Mouse (Mus musculus) adrenal gland, adult (tissue): ENCODE measurements around the gene Afmid.
"Not testable (repeated sequence)": the region's sequence is repeated elsewhere in the genome, so short reads cannot be mapped to it uniquely, and the experiment has no call there.

Source experiments
- DNase-seq, 2 experiments: peaks; one replicate each; pipeline ENCODE4 v3.0.0; 2022 to 2023; ENCODE audit warnings: low spot score in 1 of 2; ENCODE audit not compliant: inconsistent age in 2 of 2

Afmid gene

DNA sequence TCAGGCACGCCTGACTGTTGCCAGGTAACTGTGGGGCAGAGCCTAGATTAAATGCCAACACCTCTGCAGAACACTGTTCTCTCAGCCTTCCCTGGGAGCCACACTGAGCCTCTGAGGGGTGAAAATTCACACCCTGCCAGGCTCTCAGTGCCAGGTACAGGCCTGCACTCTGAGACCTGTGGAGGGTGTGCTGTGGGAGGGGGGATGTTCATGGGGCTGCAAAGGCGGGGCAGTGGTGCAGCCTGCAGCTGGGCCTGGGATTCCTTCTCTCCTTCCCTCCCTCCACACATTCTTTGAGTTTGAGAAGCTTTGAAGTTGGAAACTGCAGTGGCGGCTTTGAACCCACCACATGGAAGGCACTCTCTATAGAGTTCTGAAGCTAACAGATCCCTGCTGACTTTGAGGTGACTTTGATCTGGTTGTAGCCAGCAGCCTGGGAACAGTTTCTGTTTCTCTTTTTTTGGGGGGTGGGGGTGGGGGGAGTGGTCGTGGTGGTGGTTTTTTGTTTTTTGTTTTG, 31.6 kb upstream of the Afmid start:
- no peak for DNase-seq

DNA sequence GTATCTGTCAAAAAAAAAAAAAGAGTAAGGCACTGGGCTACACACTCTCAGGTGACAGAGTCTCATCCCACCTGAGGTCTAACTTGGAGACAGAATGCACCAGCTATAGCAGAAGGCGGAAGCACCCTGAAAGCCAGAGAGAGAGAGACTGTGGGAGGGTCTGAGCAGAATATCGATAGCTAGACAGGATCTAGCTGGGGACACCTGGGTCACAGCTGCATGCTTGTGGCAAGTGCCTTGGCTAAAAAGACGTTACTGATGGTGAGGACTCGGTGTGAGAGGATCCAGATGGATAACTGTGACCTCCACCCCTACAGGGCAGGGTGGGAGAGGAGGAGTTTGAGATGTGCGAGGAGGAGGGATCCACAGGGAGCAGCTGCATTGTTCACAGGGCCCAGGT, 28.8 kb upstream of the Afmid start:
- no peak for DNase-seq

DNA sequence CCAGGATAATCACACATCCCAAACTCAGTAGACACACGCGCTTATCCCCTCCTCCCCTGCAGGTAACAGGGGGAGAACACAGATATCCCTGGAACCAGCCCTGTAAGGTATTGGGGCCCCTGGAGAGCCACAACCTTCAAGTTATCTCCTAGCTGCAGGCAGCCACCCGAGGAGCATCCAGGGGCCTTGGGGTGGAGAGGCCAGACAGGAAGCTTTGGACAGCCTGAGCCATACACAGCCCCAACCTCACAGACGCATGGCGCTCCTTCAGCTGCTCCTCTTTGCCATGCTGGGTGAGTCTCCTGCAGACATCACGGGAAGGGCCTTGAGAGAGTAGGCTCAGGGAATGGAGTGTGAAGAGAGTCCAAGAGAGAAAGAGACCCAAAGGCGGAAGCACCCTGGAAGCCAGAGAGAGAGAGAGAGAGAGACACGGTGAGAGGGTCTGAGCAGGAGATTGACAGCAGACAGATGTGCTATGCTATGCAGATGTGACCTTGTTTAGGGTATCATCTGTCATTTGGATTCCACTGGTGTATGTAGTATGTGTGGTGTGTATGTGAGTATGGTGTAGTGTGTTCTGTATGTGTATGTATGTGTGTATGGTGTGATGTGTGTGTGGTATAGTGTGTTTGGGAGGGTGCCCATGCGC, 28.1 kb upstream of the Afmid start, which contains the start of gene 6030468B19Rik:
Gene 6030468B19Rik, plus strand, starts transcription at position 150 of the 649 bp plus-strand sequence.
- DNase-seq = no peak

DNA sequence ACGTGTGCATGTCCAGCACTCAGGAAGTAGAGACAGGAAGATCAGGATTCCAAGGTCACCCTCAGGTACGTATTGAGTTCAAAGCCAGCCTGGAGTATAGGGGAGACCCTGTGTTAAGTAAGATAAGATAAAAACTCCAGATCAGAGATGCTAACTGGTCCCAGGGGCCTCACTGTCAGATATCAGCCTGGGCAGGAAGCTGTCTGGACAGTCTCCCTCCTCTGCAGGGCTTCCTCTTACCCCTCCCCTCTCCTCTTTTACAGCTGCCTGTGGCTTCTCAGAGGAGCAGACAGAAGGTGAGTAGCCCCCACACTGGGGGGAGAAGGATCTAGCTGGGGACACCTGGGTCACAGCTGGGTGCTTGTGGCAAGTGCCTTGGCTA, 27.6 kb upstream of the Afmid start:
- no peak for DNase-seq

DNA sequence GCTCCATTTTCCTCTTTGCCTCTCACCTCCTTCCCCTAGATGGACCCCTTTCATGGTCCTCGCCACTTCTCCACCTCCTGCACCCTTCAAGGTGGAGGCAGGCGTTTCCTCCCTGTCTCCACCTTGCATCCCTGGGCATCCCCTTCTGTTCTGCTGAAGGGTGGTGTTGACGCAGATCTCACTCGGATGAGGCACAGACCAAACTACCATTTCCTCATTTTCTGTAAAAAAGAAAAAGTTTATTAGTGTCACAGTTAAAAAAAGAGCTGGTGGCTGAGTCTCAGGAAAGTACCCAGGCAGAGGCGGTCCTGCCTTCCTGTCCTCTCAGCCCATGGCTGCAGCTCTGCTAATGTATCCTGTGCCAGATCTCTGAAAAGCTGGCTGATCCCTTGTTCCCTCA, 26.6 kb upstream of the Afmid start:
- peak in 1 of 2 experiments; percentile 35 for DNase-seq

DNA sequence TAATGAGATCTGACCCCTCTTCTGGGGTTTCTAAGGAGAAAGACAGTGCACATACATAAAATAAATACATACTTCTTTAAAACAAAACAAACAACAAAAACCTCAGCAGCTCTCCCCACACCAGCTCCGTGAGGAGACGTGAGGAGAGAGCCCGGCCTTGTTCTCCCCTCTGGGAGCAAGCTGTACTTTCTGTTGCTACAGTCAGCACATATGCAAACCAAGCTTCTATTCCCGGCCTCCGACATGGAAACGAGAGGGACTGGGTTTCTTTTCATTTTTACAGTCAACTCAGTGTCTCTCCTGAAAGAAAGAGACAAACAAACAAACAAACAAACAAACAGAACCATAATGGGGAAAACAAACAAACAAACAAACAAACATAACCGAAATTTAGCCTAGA, 25.7 kb upstream of the Afmid start:
- no peak for DNase-seq

DNA sequence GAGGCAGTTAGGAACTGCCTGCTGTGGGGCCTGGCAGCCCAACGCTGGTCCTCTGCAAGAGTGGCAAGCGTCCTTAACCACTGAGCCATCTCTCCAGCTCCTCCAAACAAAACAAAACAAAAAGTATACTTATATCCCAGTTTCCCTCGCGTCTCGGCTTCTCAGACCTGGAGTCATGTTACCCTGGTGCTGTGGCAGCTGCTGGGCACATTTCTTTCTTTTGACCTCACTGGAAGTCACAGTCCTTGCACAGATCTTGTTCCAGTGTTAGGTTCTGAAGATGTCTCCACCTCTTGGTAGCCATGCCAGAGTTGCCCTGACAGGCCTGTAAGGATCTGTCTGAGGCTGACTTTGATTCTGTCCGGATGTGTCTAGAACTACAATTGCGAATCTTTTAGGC, 24.1 kb upstream of the Afmid start:
- no peak for DNase-seq

DNA sequence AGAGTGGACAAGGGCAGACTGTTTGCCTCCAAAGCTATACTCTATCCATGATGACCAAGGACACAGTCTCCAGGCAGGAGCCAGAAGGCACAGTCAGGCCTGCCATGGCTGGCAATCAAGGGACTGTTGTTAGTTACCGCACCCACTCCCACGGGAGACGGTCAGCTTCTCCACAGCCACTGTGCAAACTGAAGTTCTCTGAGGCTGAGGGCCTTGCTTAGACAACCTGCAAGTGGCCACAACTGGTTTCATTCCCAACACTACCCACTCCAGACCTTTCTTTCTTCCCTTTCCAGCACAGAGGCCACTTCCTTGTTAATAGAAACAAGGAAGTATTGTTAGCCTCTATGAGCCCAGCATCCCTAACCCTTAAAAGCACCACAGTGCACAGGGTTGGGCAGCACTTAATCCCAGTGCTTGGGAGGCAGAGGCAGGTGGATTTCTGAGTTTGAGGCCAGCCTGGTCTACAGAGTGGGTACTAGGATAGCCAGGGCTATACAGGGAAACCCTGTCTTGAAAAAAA, 22.5 kb upstream of the Afmid start:
- no peak for DNase-seq

DNA sequence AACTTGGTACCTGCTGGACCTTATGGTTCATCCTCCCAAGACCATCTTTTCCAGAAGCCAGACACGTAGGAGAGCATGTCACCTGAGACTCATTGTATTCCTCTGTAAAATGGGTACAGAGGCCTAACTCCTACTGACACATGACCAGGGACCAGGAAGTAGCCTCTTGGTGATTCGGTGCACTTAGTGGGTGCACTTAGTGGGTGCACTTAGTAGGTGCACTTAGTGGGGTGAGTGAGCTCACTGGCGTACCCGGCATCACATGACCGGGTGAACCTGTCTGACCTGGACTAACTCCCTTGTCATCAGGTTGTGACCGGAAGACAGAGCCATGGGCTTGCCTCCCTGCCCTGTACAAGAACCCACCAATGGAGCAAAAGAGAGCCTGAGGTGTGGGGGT, 18.9 kb upstream of the Afmid start:
- DNase-seq = no peak

DNA sequence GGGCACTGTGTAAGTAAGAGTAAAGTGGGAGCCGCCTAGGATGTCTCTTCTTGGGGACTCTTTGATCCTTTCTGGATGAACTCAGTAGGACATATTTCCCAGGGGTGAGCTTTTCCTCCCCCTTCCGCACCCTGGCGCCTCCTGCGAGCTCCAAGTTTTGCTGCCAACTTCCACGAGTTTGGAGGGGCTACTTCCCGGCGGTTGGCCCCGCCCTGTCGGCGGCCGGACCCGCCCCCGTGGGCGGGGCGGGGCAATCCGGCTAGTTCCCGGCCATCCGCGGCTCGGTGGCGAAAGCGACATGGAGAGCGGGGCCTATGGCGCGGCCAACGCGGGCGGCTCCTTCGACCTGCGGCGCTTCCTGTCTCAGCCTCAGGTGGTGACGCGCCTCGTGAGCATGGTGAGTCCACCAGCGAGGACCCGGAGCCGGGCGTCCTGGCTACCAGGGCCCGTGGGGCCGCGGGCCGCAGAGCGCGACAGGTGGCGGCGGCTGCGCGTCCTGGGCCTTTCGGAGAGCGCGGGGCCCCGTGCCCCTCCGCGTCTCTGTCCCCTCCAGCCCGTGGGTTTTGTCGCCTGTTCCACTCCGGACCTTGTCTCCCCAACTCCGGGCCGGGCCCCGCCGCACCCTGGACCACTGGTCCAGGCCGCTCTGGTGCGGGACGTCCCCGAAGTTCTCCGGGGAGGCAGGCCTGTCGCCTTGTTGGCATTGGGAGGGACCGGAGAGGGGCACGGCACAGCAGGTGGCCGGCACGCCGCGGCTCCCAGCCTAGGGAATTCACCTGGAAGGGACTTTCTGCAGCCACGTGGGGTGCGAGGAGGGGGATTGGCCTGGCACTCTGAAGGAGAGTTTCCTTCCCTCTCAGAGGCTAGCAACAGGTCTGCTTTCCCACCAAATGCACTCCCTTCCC, 16.1 kb upstream of the Afmid start, which contains the start of the genes Gm20708 and Syngr2:
Gene Gm20708, plus strand, starts transcription at position 262 of the 905 bp plus-strand sequence.
Gene Syngr2, plus strand, starts transcription at position 262 of the 905 bp plus-strand sequence.
- DNase-seq = peak; percentile 81 to 91

DNA sequence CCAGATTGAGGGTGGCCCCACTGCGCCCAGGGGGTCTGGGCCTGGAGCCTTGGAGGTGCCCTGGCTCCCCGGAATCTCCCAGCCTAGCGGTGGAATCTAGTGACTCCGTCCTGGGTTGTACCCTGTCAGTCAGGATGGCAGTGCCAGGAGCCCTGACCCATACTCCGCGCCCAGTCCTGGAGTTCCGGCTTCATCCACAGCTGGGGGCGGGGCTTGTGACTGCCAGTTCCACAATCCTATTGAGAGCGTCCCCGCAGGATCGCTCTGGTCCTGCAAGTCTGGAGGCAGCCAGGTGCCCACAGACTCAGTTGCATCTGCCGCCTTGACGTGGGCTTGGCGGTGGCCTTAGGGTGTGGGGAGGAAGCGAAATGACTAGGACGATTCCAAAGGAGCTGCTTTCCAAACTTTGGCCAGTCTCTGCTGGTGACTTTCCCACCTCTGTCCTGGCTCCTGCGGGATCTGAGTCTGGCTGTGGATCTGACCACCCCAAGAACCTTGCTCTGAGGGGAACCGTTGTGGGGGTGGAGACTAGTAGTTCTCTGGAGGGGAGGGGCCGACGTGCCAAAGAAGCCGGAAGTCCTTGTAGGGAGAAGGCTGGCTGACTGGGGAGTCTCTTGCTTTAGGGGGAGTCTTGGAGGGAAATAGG, 15.2 kb upstream of the Afmid start:
- peak; percentile 92 to 97 for DNase-seq

DNA sequence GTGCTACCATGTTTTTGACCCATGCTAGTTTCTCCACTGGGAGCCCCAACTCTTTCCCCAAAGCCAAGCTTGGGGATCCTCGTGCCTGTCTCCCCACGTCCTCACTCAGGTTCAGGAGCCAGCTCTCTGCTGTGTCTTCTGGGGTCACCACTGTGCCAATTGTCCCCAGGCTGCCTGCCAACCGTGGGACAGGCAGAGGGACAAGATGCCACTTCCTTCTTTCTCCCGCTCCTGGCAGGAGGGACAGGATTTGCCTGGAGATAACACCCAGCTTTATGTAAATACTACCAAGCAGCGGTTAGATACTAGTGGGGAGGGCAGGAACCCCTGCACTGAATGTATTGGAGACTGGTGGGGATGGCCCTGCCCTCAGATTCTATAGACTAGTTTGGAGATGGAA, 11.9 kb upstream of the Afmid start:
- DNase-seq = no peak

DNA sequence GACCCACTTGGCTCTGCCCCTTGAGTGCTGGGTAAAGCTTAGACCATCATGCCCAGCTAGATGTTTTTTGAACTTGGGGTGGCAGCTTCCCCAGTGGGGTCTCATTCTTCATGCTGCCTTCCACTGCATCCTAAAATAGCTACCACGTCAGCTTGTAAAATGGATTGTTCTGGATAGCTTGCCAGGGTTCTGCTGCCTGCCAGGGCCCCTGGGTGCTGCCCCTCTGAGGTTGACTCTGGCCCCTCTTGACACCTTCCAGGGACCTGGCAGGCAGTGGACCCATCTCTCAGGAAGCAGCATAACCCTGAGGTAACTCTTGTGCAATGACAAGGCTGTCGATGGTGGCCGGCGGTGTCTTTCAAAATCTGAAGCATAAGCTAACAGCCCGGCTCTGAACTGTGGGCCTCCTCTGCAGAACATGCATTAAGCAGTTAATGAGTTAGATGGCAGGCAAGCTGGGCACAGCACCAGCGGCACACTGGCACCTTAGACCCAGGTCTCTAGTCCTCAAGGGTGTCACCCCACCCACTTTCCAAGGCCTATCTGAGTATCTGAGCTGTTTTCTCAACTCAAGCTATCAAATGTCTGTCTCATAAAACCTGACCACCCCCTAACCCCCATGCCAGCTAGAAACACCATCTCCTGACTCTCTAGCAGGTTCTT, 10.9 kb upstream of the Afmid start:
- no peak for DNase-seq

DNA sequence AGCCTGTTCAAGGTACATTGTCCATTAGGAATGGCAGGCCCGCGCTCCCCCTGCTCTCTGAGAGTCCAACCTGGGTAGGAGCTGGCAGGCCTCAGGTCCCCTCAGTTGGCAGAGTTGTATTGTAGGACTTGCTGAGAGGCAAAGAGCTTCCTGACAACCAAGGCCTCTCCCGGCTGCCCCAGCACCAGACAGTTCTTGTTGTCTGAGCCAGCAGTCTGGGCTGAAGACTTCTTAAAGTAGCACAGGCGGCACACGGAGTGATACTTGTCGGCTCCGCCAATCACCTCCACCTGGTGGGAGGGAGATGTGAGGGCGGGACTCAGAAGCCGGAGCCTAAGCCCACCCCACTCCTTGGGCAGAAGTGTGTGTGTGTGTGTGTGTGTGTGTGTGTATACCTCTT, 9.9 kb upstream of the Afmid start:
- DNase-seq = not testable (repeated sequence)

DNA sequence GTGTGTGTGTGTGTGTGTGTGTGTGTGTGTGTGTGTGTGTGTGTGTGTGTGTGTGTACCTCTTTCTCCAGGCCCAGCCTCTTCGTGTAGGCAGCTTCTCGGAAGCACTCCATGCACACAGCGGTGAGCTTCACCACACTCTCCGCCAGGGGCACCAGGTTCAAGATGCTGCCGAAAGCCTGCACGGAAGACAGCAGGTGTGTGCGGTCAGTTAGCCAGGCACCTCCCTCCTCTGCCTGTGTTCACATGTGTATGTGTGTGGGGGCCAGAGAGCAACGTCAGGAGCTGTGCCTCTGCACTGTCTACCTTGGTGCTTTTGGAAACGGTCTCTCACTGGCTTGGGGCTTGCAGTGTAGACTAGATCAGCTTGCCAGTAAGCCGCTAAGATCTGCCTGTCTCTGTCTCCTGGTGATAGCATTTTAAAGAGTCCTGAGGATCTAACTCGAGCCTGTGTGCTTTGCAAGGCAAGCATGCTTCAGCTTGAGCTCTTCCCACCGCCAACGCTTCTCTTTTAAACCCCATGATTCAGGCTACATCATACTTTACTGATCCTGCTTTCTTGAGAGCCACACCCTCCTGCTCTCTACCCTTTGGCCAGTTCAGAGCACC, 9.2 kb upstream of the Afmid start:
- no peak for DNase-seq

DNA sequence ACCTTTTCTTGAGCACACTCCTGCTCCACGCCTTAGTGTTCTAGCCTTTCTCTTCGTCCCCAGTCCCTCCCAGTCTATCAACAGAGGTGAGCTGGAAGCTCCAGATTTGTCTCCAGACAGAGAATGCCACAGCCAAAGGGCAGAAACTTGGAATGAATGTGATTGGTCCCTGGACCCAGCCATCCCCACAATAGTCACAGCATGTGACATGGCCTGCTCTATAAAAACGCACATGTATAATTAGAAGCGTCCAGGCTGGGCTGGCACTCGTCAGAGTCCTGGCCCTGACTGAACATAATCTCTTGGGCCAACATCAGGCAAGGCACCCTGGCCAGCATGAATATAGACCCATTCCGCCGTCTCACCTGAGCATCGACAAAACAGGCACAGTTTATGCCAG, 6.6 kb upstream of the Afmid start:
- DNase-seq = no peak

DNA sequence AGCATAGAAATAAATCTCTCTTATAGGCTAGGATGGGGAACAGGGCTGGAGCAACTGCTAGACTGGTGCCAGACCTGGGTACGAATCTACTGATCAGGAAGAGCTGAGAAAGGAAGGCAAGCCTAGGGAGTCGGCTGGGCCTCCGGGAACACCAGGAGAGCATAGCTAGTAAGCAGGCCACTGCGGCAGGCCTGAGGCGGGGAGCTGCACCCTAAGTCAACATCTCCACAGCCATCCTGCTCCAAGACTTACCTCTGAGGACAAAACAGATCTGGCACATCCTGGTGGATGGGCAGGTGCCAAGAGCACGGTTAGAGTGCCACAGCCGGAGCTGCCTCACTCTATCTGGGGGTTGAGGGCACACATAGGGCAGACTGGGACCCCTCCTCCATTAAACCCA, 5.6 kb upstream of the Afmid start:
- no peak for DNase-seq

DNA sequence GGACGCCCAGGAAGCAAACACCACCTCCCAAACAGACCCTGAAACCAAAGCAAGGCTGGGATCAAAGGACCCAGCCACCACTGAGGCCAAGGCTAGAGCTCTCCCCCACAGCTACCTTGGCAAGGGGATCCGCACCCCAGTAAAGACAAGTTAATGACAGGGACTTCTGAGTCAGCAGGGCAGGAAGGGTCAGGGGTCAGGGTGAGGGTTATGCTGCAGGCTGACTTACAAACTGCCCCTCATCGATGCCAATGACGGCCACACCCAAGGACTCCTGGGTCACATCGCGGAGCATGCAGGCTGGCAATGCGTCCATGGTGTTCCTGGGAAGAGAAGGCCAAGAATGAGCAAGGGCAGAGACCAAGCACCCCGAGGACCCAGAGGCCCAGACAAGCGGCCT, 3.9 kb upstream of the Afmid start:
- DNase-seq = peak; percentile 49 to 82

DNA sequence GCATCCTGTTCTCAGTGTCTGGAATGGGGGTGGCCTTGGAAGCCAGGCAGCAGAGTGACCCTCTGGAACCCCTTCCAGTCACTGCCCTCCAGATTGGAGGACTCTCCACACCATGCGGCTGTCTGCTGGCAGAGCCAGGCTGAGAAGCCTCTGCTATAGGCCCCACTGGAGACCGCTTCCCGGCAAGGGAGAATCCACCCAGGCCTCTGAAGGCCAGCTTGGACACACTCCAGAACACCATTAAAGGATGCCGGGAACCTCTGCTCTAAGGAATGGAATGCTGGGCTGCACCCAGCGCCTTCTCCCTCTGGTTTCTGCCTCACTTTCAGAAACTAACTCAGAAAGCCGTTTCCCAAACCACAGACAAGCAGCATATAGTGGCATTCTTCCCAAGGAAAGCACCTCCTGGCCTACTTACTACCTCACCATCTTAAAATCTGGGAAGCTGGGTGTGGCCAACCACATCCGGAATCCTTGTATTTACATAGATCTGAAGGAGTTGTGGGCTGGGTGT, 2.9 kb upstream of the Afmid start:
- peak in 1 of 2 experiments; percentile 52 for DNase-seq

DNA sequence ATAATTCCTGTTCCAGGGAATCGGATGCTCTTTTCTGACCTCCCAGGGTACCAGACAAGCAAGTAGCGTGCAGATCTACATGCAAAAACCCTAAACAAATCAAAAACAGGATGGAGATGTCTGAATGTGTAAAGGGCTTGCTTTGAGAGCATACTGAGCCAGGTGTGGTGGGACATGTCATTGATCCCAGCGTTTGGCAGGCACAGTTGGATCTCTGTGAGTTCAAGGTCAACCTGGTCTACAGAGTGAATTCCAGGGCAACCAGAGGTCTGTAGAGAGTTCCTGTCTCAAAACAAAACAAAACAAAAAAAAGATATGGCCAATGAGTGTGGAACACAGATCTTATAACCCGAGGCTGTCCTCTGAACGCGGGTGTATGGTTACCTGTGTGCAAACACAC, 2.3 kb upstream of the Afmid start:
- no peak for DNase-seq
